Mouse (Mus musculus) naive thymus-derived CD4-positive, alpha-beta T cell, adult 5 months (primary cell): ENCODE results near the gene Ccdc117. TPM values are rescaled to one million over a fixed set of nuclear protein-coding genes. Genes with fewer than 3 reads are reported as not detected.

ENCODE experiments used
- polyA plus RNA-seq: library from polyadenylated mRNA; unstranded; fragments of 100-300 nt; shearing (Covaris generic); gene quantifications from one replicate; pipeline ENCODE4 v1.2.1, GENCODE M21; 2017

The Ccdc117 gene
- 166 TPM for polyA plus RNA-seq

GRCm38 (mm10) chr11:5541799-5542481 lies at the start of gene Ccdc117:
Ccdc117 (minus strand) TSS chr11:5542187.

GRCm38 (mm10) chr11:5569474-5569873 lies 27.5 kb upstream of the Ccdc117 start, which contains the start of gene Ankrd36:
Ankrd36 (plus strand) TSS chr11:5569684.

GRCm38 (mm10) chr11:5520412-5521265 lies 21.3 kb downstream of the Ccdc117 start, which contains the start of gene Xbp1:
Xbp1 (plus strand) TSS chr11:5520659.

Other genes starting within 250 kb of the Ccdc117 start
- 49.4 TPM for gene Znrf3, start 97.3 kb downstream of the Ccdc117 start, polyA plus RNA-seq
- gene Xbp1, start 21.5 kb downstream of the Ccdc117 start, polyA plus RNA-seq = 238 TPM
- gene Ankrd36, start 27.5 kb upstream of the Ccdc117 start, polyA plus RNA-seq = not detected
- gene Mrps24, start 173.5 kb upstream of the Ccdc117 start, polyA plus RNA-seq = 121 TPM
- gene Urgcp, start 220.2 kb upstream of the Ccdc117 start, polyA plus RNA-seq = 29.8 TPM
- 163 TPM for gene Dbnl, start 246.3 kb upstream of the Ccdc117 start, polyA plus RNA-seq